Mouse (Mus musculus) kidney, postnatal 0 days (tissue): Measurements from ENCODE around the gene Rhbdl2. TPM values are rescaled to one million over a fixed set of nuclear protein-coding genes. Genes with fewer than 3 reads are reported as not detected.

ENCODE experiments used
- ATAC-seq: fragments of 200-750 bp; cut with Nextera tagmentation; replicated peaks from 2 replicates; pipeline ENCODE4 v1.8.0; 2017; ENCODE audit warnings: low read depth, moderate number of reproducible peaks, moderate TSS enrichment, moderate library complexity; ENCODE audit not compliant: low FRiP score
- DNase-seq: peaks from one replicate; pipeline ENCODE4 v3.0.0-alpha.2; 2016; ENCODE audit warnings: low spot score
- H3K27ac ChIP-seq: fragments of 300-500 bp; sonication (generic); 2 replicates; pipeline ENCODE4 v1.5.1; 2014; ENCODE audit warnings: mild to moderate bottlenecking
- H3K27me3 ChIP-seq: fragments of 300-500 bp; sonication (generic); 2 replicates; pipeline ENCODE4 v1.6.1; 2014; ENCODE audit warnings: low read length, mixed read lengths; ENCODE audit not compliant: insufficient read depth
- H3K36me3 ChIP-seq: fragments of 300-500 bp; sonication (generic); 2 replicates; pipeline ENCODE4 v1.6.1; 2014; ENCODE audit warnings: low read length, mixed read lengths; ENCODE audit not compliant: insufficient read depth
- H3K4me1 ChIP-seq: fragments of 300-500 bp; sonication (generic); replicated peaks from 2 replicates; pipeline ENCODE4 v1.6.1; 2014; ENCODE audit warnings: antibody characterized with exemption, low read length, mixed read lengths; ENCODE audit not compliant: insufficient read depth
- H3K4me2 ChIP-seq: fragments of 300-500 bp; sonication (generic); 2 replicates; pipeline ENCODE4 v1.6.1; 2014; ENCODE audit warnings: mild to moderate bottlenecking, low read length, moderate library complexity, mixed read lengths
- H3K4me3 ChIP-seq: fragments of 300-500 bp; sonication (generic); replicated peaks from 2 replicates; pipeline ENCODE4 v1.5.1; 2014; ENCODE audit warnings: low read depth, low read length
- H3K9ac ChIP-seq: fragments of 300-500 bp; sonication (generic); 2 replicates; pipeline ENCODE4 v1.6.1; 2014; ENCODE audit warnings: low read depth, low read length
- H3K9me3 ChIP-seq: fragments of 300-500 bp; sonication (generic); replicated peaks from 2 replicates; pipeline ENCODE4 v1.6.1; 2016; ENCODE audit warnings: low read length, inconsistent platforms, mixed read lengths
- CTCF ChIP-seq: IDR thresholded peaks from 2 replicates; pipeline ENCODE4 v1.5.1; 2016; ENCODE audit warnings: antibody characterized with exemption, low read depth, mild to moderate bottlenecking, moderate library complexity
- WGBS: fragments of 180-500 bp; shearing (Covaris S2); extraction: QIAGEN DNeasy Blood & Tissue Kit; methylation state at CpG from one replicate; pipeline ENCODE4 v1.1.7; 2014; 5-methylcytosine and 5-hydroxymethylcytosine counted together
- polyA plus RNA-seq: library from polyadenylated mRNA; unstranded; fragments of >200 nt; fragmentation: Nextera tagmentation; extraction: Ambion mirVana; gene quantifications from 2 replicates; pipeline ENCODE4 v1.2.1, GENCODE M21; 2015

Rhbdl2 gene
- 5.7 and 5.9 TPM in 2 replicates for polyA plus RNA-seq

DNA sequence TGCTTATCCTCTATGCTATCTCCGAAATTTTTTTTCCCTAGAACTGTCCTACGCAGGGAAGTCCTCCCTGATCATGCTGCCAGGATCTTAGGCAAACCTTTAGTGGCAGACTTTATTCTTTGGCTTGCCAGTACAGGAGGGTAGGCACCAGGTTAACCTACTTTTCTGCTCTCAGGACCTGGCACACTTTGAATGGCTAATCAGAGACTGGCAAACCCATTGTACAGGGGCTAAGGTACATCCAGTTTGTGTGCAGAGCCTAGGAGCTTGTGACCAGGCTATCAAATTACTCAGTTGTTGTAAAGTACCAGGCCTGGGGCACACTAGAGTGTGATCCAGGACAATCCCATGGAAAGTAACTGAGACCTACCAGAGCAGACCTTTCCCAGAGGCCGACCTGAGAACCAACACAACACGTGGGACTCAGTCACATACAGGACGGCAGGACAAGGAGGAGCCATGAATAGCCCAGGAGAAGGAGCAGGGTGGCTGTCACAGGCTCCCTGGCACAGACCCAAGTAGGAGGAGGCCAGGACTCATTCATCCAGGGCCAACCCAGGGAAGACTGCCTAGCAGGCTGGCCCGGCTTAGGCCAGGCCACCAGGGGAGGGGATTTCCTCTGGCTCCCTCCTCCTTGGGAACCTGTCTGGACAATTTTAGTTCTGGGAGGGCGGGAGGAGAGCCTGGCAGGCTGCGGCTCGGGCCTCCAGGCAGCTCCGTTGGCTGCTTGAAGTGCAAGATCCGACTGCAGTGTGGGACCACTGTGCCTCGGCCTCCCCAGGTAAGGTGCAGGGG lies at the start of gene Rhbdl2:
Rhbdl2 (plus strand) TSS at position 684 of the 795 bp plus-strand sequence.
- Histone ChIP-seq H3K4me2 (peak within 1 kb of the TSS; percentile 53), H3K27ac (peak within 1 kb of the TSS; percentile 63), H3K9me3 (no peaks in the 10 kb centered on the region), H3K27me3 (no peaks in the 10 kb centered on the region), H3K4me1 (no peaks in the 10 kb centered on the region), H3K9ac (0 out of 2 replicates have a peak within 1 kb of the TSS, but pooled peaks have one; percentile 38), H3K4me3 (peak within 1 kb of the TSS; percentile 21), H3K36me3 (no peaks in the 10 kb centered on the region)
- peak; percentile 30; the same call in 1 of the 2 replicates for TF ChIP-seq CTCF
- WGBS, result 20% methylated on average over 12 of the region's 12 CpGs
- ATAC-seq (peak; percentile 98), DNase-seq (peak; percentile 86)

GRCm38 (mm10) chr4:123738708-123739107 lies 49.0 kb upstream of the Rhbdl2 start:
- DNase-seq (no peak), ATAC-seq (no peak)
- no peaks in the 10 kb centered on the region for H3K27me3 ChIP-seq
- H3K9me3 ChIP-seq, result no peaks in the 10 kb centered on the region
- no peak for TF ChIP-seq CTCF
- H3K4me1 ChIP-seq, result no peaks in the 10 kb centered on the region
- H3K4me3 ChIP-seq, result no peak overlapping the region
- peaks cover 53% of the 10 kb centered on the region for H3K36me3 ChIP-seq
- no peak overlapping the region for H3K9ac ChIP-seq
- no peak overlapping the region for H3K4me2 ChIP-seq
- 94% methylated on average over 4 of the region's 4 CpGs for WGBS
- no peak overlapping the region for H3K27ac ChIP-seq

DNA sequence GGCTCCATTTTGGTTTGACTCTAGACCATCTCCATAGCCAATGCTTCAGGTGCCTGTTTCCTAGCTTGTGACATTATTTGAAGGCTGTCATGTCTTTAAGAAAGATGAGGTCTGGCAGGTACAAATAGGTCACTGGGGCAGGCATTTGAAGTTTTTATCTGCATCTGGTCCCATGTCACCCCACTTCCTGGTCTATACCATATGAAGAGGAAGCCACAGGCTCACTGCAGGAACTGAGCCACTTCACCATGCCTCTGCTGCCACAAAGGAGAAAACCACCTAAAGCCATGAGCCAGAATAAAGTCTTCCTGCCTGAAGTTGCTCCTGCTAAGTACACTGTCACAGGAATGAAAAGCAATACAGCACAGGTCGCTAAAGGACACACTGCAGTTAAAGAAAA lies 44.8 kb upstream of the Rhbdl2 start:
- no peaks in the 10 kb centered on the region for H3K9me3 ChIP-seq
- WGBS, result 62% methylated on average over 1 of the region's 1 CpGs
- TF ChIP-seq CTCF, result no peak
- no peak overlapping the region for H3K27ac ChIP-seq
- H3K4me1 ChIP-seq, result no peaks in the 10 kb centered on the region
- DNase-seq, result no peak
- H3K9ac ChIP-seq, result no peak overlapping the region
- ATAC-seq, result no peak
- H3K36me3 ChIP-seq, result peaks cover 40% of the 10 kb centered on the region
- no peak overlapping the region for H3K4me2 ChIP-seq
- no peak overlapping the region for H3K4me3 ChIP-seq
- H3K27me3 ChIP-seq, result no peaks in the 10 kb centered on the region

GRCm38 (mm10) chr4:123745221-123745775 lies 42.4 kb upstream of the Rhbdl2 start:
- H3K4me3 ChIP-seq, result no peak overlapping the region
- ATAC-seq (no peak), DNase-seq (no peak)
- H3K4me1 ChIP-seq, result no peaks in the 10 kb centered on the region
- peaks cover 18% of the 10 kb centered on the region; the same call in 1 of the 2 replicates for H3K36me3 ChIP-seq
- H3K9me3 ChIP-seq, result no peaks in the 10 kb centered on the region
- no peak overlapping the region for H3K27ac ChIP-seq
- TF ChIP-seq CTCF, result no peak; the same call in 1 of the 2 replicates
- WGBS, result 97% methylated on average over 4 of the region's 4 CpGs
- no peak overlapping the region for H3K9ac ChIP-seq
- no peak overlapping the region for H3K4me2 ChIP-seq
- no peaks in the 10 kb centered on the region for H3K27me3 ChIP-seq

DNA sequence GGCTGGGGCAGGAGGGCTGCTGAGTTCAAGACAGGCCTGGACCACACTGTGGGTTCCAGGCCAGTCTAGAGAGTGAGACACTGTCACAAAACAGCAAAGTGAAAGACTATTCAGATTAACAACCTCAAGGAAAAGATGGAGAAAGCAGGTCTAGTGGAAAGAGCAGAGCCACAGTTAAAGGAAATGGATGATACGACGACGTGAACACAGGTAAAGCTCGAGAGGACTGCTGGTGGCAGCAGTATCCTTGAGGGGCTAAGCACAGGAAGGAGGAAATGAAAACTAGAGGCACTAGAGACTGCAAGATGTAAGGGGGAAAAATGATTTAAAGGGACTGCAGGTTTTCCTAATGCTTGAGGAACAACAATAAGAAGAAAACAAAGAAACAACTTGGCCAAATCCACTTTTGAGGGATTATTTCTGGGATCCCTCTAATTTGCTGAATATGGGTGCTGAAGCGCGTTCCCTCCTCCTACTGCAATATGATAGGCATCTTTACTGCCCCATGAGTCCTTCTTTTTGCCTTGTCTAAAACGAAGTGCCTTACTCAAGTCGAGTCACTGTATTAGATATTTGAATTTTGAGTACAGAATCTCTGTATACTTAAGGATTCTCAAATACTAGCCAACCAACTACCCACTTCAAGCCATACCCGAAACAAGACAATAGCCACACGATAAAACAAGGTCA lies 38.8 kb upstream of the Rhbdl2 start:
- no peak for ATAC-seq
- H3K4me3 ChIP-seq, result peak overlapping the region; percentile 94
- peak overlapping the region; percentile 88 for H3K9ac ChIP-seq
- H3K27me3 ChIP-seq, result no peaks in the 10 kb centered on the region
- H3K4me1 ChIP-seq, result no peaks in the 10 kb centered on the region
- 7% methylated on average over 10 of the region's 10 CpGs for WGBS
- peak overlapping the region; percentile 77 for H3K4me2 ChIP-seq
- no peak overlapping the region for H3K27ac ChIP-seq
- H3K36me3 ChIP-seq, result no peaks in the 10 kb centered on the region
- 0 out of 2 replicates have a peak, but pooled peaks have one; percentile 8 for TF ChIP-seq CTCF
- DNase-seq, result peak; percentile 21
- H3K9me3 ChIP-seq, result no peaks in the 10 kb centered on the region

DNA sequence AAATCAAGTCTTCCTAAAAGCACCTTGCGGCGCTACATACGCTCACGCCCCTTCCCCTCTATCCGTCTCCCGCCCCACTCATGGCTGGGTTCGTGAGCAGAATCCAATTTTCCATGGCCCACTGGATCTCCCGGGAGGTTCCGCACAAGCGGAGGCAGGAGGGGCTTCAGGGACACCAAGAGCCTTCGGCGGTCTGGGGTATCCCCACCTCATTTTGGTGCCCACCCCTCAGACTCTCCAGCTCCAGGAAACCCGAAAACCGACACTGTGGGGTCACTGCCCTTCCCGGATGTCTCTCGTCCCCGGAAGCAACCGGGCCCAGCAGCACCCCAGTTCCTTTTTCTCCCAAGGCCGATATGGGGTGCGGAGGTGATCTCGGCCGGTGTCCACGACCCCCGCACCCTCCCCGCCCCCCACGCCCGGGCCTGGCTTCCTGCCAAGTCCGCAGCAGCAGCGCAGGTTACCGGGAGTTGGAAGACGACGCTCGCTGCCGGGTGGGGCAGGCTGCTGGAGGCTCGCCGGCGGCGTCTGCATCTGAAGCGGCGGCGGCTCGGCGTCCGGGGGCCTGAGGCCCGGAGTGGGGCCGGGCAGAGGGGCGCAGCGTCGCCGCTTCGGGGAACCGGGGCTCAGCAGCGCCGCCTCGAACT lies 38.1 kb upstream of the Rhbdl2 start:
- H3K27me3 ChIP-seq, result no peaks in the 10 kb centered on the region
- ATAC-seq (peak; percentile 67), DNase-seq (peak; percentile 21)
- peak overlapping the region; percentile 77 for H3K4me2 ChIP-seq
- no peaks in the 10 kb centered on the region for H3K36me3 ChIP-seq
- H3K9me3 ChIP-seq, result no peaks in the 10 kb centered on the region
- under 1% methylated on average over 55 of the region's 55 CpGs for WGBS
- H3K27ac ChIP-seq, result peak overlapping the region; percentile 91
- no peaks in the 10 kb centered on the region for H3K4me1 ChIP-seq
- peak overlapping the region; percentile 94 for H3K4me3 ChIP-seq
- TF ChIP-seq CTCF, result no peak
- H3K9ac ChIP-seq, result peak overlapping the region; percentile 88
